Mouse (Mus musculus) NIH3T3 (cell line): ENCODE results near the gene Gck.
A peak's percentile ranks its signal among the peaks of the same experiment; 100 is the strongest.
"Not testable (repeated sequence)": the region's sequence is repeated elsewhere in the genome, so short reads cannot be mapped to it uniquely, and the experiment has no call there.

Source experiments
- DNase-seq: peaks from one replicate; pipeline ENCODE4 v3.0.0-alpha.2; 2012; ENCODE audit warnings: low read depth

Gck gene

DNA sequence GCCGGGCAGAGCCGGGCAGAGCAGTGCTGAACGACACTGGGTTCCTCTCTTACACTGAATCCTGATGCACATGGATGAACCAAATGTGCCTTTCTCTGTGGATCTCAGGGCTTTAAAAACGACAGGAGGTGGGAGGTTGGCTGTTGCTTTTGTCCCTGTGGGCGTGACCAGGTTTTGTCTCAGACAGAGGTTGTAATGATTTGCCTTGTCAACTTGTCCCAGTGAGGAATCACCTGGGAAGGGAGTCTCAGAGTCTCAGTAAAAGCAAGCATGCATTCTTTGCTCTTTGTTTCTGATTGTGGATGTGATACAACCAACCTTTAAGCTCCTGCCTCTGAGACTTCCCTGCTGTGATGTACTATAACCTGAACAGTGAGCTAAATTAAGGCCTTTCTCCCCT lies 42.8 kb downstream of the Gck start:
- no peak for DNase-seq

DNA sequence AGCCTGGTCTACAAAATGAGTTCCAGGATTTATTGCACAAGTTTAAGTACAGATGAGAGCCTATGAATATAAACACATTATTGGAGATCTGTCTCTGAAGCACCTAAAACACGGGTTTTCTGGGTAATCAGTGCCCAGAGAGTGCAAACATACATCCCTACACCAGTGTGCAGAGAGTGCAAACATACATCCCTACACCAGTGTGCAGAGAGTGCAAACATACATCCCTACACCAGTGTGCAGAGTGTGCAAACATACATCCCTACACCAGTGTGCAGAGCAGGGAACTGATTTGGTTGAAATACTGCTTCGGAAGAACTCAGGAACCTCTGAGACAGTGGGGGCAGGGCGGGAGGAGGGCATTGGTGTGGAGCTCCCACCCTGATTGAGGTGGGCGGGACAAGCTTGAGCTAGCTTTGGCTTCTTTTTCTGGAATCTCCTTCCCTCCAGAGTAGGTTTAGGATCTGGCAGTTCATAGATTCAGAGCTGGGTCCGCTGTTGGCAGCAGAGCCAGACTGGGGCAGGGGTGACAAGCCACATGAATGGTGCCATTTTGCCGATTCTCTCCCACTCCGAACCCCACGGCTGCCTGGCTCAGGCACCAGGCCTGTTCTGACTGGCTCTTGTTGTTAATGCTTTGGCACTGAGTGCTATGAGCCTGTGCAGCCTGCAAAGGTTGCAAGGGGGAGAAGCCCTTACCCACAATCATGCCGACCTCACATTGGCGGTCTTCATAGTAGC lies 43.9 kb downstream of the Gck start:
- DNase-seq, result no peak

DNA sequence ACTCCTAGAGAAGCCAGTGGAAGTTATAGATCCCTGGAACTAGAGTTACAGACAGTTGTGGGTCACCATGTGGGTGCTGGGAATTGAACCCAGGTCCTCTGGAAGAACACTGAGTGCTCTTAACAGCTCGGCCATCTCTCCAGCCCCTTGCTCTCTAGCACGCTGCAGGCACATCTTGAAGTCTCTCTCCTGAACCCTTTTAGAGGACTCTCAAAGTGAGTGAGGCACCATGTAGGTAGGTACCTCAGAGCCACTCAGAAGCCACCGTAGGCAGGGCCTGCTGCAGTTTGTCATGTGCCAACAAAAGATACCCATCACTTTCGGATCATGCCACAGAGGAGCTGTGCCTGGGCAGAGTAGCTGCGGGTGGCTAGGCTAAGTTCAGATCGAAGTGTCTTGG lies 45.0 kb downstream of the Gck start:
- DNase-seq, result no peak

DNA sequence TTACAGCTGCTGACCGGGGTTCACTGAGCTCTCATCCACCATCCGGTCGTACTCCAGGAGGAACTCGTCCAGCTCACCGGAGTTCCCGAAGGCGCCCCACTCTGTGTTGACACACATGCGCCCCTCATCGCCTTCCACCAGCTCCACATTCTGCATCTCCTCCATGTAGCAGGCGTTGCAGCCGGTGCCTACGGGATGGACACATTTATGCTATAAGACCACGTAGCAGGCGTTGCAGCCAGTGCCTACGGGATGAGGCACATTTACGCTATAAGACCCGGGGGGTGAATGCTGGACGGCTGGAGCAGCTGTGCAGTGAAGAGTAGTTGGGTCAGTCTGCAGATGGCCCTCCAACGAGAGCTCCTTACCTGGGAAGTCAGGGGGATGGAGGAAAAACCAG lies 45.5 kb downstream of the Gck start:
- no peak for DNase-seq

DNA sequence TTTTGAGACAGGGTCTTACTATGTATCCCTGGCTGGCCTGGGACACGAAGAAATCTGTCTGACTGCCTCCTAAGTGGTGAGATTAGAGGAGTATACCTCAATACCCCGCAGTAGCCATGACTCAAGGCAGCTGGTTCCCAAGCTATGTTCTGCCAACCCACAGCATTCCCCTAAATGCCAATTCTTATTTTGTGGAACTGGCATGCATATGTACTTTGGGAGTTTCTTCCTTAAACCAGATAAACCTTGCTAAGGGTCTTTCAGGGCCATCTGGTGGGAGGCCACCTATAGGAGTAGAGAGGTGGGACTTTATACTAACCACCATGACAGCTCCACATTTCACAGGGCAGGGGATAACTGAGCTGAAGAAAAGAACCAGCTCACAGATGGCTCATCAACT lies 46.0 kb downstream of the Gck start:
- DNase-seq, result no peak

DNA sequence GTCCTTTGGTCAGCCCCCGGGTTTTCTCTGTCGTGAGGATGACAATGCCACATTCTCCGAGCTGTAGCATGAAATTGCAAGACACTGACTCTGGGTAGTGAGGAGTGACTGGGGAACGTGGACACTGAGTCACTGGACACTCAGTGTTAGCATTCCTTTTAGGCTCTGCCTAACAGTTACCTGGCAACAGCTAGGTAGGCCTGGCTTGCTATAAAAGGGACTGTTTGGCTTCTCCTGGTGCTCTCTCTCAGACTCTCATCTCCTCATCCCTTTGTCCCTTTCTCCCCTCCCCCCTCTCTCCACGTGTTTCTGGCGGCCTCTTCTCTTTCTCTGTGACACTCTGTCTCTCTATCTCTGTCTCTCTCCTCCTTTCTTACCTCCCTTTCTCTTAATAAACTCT lies 47.5 kb downstream of the Gck start:
- DNase-seq, result no peak

DNA sequence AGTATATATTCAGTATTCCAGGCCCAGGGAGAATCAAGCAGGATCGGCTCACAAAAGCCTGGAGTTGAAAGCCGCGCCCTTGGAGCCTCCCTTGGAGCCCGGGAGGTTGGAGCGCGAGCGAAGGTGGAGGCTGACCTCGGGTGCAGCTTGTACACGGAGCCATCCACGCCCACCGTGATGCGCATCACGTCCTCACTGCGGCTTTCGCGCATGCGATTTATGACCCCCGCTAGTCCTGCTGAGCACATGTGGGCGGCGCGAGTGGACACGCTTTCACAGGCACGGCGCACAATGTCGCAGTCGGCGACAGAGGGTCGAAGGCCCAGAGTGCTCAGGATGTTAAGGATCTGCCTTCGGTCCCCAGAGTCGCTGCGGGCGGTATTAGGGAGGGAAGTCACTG lies 47.9 kb downstream of the Gck start:
- DNase-seq, result no peak

DNA sequence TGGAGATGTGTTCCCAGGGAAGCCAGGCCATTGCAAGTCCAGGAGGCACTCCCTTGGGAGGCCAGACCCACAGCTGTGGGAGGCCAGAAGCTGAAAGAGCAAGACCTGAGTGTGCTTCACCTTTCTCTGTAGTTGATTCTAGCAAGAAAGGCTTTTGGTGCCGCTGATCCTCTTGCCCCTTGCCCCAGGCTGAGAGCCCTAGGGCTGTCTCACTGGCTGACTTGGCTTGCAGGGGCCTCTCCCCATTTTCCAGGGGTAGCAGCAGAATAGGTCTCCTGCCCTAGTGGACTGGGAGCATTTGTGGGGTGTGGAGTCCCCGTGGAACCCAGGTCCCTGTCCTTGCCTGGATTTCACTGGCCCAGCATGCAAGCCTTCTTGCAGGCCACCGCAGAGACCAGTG lies 48.6 kb downstream of the Gck start:
- no peak for DNase-seq

DNA sequence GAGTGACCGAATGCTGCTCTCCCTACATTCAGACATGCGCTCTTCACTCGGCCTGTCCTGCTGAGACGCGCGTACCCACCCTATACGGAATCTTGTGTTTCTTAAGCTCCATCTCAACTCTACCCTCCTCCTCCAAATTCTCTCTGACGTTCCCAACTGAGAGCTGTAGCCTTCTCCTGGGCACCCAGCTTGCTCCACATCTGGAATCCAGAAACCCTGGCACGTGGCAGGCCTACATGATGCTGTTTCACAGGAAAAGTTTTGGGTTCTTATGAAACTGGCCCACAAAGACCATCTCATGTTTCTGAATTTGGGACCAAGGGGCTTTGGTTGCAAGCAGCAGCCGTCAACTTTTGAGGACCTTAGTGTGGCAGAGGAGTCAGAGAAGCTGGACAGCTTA lies 50.6 kb downstream of the Gck start:
- no peak for DNase-seq

DNA sequence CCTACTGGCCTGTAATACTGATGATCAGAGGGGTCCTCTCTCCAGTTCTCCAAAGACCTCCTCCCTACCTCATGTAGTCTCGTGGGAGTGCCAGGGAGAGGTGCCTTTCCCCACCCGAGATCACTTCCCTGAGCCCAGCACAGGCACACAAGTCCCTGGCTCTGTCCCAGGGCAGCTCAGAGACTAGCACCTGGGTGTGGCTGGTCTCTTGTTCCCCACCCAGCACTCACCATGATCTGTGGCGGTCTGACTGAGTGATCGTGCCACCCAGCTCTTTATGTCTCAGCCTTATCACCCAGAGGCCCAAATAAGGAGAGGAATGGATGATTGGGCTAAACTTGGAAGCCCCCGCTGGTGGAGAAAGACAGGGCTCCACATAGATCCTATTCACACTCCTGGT lies 51.4 kb downstream of the Gck start, which contains the start of gene Myl7:
TSS of gene Myl7 (minus strand) at position 252 of the 400 bp plus-strand sequence.
- no peak for DNase-seq

DNA sequence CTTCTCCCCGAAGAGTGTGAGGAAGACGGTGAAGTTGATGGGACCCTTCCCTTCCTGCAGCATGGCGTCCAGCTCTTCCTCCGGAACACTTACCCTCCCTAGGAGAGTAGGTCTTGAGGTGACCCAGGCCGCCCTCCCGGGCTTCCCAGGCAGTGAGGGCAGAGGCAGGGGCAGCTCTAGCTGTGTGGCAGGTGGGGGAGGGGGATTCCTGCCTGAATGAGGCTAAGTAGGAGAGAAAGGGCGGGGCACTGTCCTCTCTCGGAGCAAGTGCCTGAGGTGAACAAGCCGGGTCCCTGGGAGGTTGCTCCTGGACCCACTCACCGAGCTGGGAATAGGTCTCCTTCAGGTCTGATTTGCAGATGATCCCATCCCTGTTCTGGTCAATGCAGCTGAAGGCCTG lies 52.0 kb downstream of the Gck start:
- DNase-seq, result no peak

DNA sequence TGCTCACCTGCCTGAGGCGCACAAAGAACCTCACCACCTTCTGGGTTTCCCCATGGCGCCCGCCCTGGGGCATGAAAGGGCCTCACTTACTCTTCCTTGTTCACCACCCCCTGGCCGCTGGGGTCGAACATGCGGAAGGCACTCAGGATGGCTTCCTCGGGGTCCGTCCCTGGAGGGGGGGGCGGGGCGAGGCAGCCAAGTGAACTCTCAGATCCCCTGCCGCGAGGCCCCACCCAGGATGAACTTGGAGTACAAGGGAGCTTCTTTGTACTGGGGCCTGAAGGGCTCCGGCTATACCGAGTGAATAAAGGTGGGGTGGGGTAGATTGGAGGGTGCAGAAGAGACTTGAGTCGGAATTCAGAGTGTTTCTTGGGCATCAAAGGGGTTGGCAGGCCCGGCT lies 52.7 kb downstream of the Gck start:
- no peak for DNase-seq

DNA sequence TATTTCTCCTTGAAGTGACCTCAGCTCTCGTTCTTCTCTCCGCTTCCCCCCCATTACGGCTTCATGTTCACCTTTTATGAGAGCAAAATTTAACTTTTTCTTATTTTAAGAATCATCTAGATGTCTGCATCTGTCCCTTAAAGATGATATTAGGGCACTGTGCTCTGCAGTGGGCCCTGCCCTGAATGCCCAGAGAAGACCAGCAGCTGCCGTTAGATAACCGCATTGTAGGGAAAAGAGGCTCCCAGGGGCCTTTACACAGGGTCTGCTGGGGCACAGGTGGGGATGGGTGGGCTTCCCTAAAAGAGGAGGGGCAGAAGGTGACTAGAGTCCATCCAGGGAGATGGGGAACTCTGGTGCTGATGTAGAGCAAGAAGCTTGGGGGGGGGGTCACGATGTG lies 56.1 kb downstream of the Gck start:
- DNase-seq, result no peak

DNA sequence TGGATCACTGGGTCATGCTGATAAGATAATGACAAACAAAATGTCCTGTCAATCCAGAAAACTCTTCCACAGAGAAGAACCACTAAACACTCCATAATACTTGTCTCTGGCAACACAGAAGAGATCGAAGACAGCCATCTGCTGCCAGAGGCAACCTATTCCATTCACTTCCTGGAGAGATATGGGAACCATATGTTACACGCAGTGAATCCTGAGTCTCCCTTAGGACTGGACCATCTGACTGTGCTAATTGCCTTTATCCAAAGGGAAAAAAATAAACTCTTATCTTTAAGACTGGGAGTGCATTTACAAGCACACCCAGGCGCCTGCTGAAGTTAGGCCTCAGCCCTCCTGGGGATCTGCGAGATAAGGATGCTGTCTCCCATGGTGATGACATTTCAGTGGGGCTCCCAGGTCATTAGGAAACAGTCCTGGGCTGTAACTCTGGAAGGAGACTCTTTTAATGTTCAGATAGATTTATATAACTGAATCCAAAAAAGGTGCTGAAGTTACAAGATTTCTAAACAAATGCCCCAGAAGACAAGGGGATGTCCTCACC lies 57.0 kb downstream of the Gck start:
- DNase-seq, result no peak

DNA sequence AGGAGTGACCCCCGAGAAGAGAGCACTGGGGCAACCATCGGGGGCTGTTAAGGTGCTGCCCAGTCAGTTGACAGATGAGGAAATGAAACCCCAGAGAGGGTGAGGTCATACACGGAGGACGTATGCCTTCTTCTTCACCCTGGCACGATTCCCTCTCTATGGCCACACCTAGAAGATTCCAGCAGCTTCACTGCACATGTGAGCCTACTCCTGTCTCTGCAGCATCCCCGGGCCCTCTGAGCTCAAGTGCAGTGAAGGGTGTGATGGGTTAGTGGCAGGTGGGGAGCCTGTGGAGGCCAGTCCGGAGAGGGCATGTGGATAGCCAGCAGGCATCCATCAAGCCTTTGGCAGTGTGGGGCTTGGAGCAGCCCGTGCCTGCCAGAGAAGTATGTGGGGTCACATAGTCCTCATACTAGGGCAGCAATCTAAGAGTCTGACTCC lies 57.7 kb downstream of the Gck start:
- peak; percentile 62 for DNase-seq

DNA sequence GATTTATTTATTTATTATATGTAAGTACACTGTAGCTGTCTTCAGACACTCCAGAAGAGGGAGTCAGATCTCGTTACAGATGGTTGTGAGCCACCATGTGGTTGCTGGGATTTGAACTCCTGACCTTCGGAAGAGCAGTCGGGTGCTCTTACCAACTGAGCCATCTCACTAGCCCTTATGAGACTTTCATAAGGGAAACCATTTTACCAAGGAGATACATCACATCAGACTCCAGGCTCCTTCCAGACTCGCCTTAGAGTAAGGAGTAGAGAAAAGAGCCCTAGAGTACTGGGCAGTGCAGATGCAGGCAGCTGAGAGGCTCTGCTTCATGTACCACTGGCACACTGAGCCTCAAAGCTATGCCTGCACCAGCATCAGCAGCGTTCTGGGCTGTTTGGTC lies 61.3 kb downstream of the Gck start:
- not testable (repeated sequence) for DNase-seq

DNA sequence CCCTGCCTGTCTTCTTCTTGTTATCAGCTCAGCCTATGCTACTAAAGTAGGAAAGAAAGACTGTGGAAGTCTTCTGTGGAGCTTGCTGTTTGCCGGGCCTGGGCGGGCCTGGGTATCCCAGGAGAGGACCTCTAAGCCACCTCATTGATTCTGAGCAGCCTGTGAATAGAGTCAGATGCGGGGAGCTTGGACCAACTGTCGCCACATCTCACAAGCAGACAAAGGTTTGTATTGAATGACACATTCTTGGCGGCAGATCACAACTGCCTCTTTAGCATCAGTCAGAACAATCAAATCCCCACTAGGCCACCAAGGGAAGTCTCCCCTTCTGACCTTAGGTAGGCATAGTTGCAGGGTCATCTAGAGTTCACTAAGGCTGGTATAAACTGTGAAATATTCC lies 62.6 kb downstream of the Gck start:
- DNase-seq, result no peak

DNA sequence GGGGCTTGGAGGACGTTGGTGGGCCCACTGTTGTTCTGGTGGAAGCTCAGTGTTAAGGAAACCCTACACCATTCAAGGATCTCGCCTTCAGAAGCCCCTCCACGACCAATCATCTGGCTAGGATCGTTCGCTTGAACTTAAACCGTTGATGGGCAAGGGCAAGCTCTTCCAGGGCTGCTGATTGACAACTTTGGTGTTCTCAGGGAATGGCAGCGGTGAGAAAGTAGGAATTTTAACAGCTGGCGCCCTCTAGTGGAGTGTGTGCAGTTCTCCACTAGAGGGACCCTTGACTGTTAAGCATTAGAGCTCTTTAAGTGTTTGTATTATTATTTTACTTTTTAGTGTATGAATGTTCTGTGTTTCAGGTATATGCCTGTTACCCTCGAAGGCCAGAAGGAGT lies 63.7 kb downstream of the Gck start:
- DNase-seq, result peak; percentile 94

DNA sequence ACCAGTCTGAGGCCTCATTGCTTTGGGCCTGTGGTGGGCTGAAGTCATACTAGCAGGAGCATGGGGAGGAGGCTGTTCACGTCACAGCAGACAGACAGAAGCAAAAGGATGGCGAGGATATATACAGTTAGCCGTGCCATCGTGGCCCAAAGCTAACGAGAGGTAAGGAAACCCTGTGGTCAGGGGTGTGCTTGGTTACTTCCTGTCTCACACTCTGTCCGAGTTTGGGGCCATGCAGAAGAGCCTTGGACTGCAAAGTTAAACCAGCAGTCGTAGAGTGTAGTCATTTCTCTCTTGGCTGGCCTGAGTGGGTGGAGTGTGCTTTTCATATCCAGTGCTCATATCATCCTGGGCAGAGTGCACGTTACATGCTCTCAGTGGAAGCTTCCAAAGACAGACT lies 67.4 kb downstream of the Gck start:
- DNase-seq, result no peak

DNA sequence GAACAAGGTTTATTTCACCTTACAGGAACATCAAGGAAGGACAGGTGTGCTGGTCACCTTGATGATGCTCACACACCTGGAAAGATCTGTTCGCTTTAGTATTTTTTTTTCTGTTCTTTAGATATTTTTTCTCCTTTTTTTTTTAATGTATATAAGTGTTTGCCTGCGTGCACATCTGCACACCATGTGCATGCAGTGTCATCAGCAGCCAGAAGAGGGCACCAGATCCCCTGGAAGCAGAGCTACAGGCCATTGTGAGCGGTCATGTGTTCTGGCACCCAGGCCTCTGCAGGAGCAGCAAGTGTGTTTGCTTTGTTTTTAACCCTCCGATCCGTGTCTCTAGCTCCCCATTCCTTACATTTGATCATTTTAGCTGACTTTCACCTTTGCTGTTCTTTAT lies 70.0 kb downstream of the Gck start:
- DNase-seq, result peak; percentile 66

DNA sequence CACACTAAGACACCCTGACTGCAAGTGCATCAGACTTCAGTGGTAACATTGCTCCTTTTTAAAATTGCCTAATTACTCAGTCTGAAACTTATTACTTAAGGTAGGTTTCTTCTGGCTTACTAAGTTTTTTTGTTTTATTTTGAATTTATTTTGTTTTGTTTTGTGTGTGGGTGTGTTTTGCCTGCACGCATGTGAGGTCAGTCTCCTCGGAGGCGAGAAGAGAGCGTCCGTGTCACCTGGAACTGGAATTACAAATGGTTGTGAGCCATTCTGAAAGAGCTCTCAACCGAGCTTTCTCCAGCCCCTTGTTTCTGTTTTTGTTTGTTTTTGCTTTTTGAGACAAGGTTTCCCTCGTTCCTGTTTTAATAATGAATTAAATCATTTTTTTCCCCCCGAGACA lies 71.2 kb downstream of the Gck start:
- no peak for DNase-seq

DNA sequence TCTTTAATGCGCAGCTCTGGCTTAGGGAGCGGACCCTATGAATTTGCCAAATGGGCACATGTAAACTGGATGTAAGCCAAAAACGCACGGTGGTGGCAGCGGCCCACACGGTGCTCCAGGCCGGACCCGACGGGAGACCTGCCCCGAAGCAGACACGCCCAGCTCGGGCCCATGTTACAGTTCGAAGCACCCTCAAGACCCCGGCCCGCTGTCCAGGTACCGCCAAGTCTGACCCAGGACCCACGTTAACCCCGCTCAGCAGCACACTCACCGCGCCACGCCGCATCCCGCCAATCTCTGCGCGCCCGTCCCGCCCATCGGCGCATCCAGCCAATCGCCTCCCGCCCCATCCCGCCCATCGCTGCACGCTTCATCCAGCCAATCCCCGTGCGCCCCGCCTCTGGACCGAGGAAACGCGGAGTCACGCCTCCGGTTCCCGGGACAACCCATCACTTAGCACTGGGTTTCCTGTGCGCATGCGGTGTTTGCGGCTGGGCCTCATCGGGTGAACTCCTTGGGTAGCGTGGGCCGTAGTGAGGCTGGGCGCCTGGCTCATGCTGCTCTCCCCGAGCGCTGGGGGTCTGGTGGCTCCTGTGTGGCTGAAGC lies 71.9 kb downstream of the Gck start, which contains the start of gene Pold2:
TSS of gene Pold2 (minus strand) at position 372 of the 606 bp plus-strand sequence.
- DNase-seq, result peak; percentile 99

DNA sequence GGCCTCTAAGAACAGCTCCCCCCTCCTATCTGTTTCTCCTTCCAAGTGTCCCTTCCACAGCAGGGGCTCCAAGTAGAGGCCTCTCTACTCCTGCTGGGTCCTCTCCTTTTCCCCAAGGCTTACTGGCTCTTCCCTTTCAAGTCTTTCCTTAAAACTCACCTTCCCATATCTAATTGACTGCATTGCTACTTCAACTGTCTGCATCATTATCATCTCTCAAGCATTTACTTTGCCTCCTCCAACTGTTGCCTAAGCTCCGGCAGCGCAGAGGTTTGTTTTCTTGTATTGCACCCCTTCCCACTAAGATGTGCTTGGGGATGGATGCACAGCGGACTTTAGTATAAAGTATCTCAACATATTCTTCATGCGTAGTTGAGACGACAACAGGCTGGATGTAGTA lies 72.5 kb downstream of the Gck start:
- DNase-seq, result no peak

DNA sequence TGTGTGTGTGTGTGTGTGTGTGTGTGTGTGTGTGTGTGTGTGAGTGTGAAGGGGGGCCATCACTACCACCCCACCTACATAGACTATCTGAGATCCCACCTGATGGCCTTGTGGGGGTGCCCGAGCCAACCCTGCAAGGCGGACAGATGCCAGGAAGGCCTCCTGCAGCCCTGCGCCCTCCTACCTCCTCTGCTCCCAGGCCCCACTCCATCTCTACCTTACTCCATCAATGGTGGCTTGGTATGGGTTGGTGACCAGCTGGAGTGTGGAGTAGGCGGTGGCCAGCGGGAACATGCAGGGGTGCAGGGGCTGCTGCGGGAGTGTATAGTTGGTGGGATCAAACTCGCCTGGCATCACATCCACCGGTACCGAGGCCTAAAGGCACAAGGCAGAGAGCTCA lies 76.7 kb downstream of the Gck start:
- DNase-seq, result no peak
